Mouse (Mus musculus) left cerebral cortex, postnatal 4 days (tissue): ENCODE measurements around the gene Cactin. TPM values are rescaled to one million over a fixed set of nuclear protein-coding genes. Genes with fewer than 3 reads are reported as not detected.

Experiments
- DNase-seq: peaks from one replicate; pipeline ENCODE4 v3.0.0-alpha.2; 2022
- intact Hi-C: fragments of 180-260 bp; cut with DNase I; formaldehyde crosslinking; loops from one replicate; pipeline ENCODE4 v1.15.1; 2025
- total RNA-seq, 2 experiments: library from RNA; stranded (reverse); gene quantifications; 2 replicates each; pipeline ENCODE4 v1.2.3; 2021

Gene Cactin
- total RNA-seq, 2 experiments from 2014 or later: 26.5 to 26.9 TPM

GRCm38 (mm10) chr10:81294442-81294841 lies 26.5 kb upstream of the Cactin start:
- no peak for DNase-seq
- intact Hi-C loops: no loop called here

- intact Hi-C loops: no loop called here
- no peak for DNase-seq
Observed at GRCm38 (mm10) chr10:81295185-81295584, 25.7 kb upstream of the Cactin start.

- intact Hi-C loops: no loop called here
- DNase-seq: no peak
Observed at GRCm38 (mm10) chr10:81297246-81297645, 23.7 kb upstream of the Cactin start.

GRCm38 (mm10) chr10:81297845-81298244 lies 23.1 kb upstream of the Cactin start:
- intact Hi-C loops: no loop called here
- DNase-seq: no peak

- intact Hi-C loops: no loop called here
- no peak for DNase-seq
Observed at GRCm38 (mm10) chr10:81298369-81299100, 22.4 kb upstream of the Cactin start.

GRCm38 (mm10) chr10:81299585-81300351 lies 21.1 kb upstream of the Cactin start:
- no peak for DNase-seq
- intact Hi-C loops: no loop called here

GRCm38 (mm10) chr10:81300352-81300907 lies 20.5 kb upstream of the Cactin start:
- no peak for DNase-seq
- intact Hi-C loops: no loop called here

- DNase-seq: no peak
- intact Hi-C loops: no loop called here
Observed at GRCm38 (mm10) chr10:81301321-81301720, 19.6 kb upstream of the Cactin start.

GRCm38 (mm10) chr10:81302288-81302687 lies 18.6 kb upstream of the Cactin start:
- no peak for DNase-seq
- intact Hi-C loops: no loop called here

- intact Hi-C loops: no loop called here
- no peak for DNase-seq
Observed at GRCm38 (mm10) chr10:81302781-81303218, 18.1 kb upstream of the Cactin start.

- no peak for DNase-seq
- intact Hi-C loops: no loop called here
Observed at GRCm38 (mm10) chr10:81303258-81303657, 17.6 kb upstream of the Cactin start.

- no peak for DNase-seq
- intact Hi-C loops: no loop called here
Observed at GRCm38 (mm10) chr10:81303761-81304160, 17.1 kb upstream of the Cactin start.

GRCm38 (mm10) chr10:81304597-81305238 lies 16.2 kb upstream of the Cactin start:
- peak; percentile 65 for DNase-seq
- intact Hi-C loops: no loop called here

GRCm38 (mm10) chr10:81305663-81306062 lies 15.2 kb upstream of the Cactin start:
- intact Hi-C loops: no loop called here

GRCm38 (mm10) chr10:81306173-81306668 lies 14.7 kb upstream of the Cactin start:
- intact Hi-C loops: no loop called here
- DNase-seq: no peak

More at GRCm38 (mm10) chr10:81305663-81306062, 15.2 kb upstream of the Cactin start:
- DNase-seq: no peak

GRCm38 (mm10) chr10:81306837-81307682 lies 13.8 kb upstream of the Cactin start:
- DNase-seq: no peak
- intact Hi-C loops: no loop called here

- no peak for DNase-seq
- intact Hi-C loops: no loop called here
Observed at GRCm38 (mm10) chr10:81309571-81309970, 11.3 kb upstream of the Cactin start.

- no peak for DNase-seq
- intact Hi-C loops: no loop called here
Observed at GRCm38 (mm10) chr10:81313581-81313980, 7.3 kb upstream of the Cactin start.

GRCm38 (mm10) chr10:81314201-81314600 lies 6.7 kb upstream of the Cactin start:
- intact Hi-C loops: no loop called here
- no peak for DNase-seq

GRCm38 (mm10) chr10:81315587-81315986 lies 5.3 kb upstream of the Cactin start:
- intact Hi-C loops: no loop called here
- DNase-seq: no peak
